Mouse (Mus musculus) neural tube, embryonic 13.5 days (tissue): ENCODE measurements around the gene Gpr142. TPM values are rescaled to one million over a fixed set of nuclear protein-coding genes. Genes with fewer than 3 reads are reported as not detected.

Experiments
- ATAC-seq: fragments of 200-750 bp; cut with Nextera tagmentation; 2 replicates; pipeline ENCODE4 v1.8.0; 2017; ENCODE audit warnings: low read depth, mild to moderate bottlenecking, moderate TSS enrichment, moderate library complexity
- H3K27ac ChIP-seq: fragments of 300-500 bp; sonication (generic); replicated peaks from 2 replicates; pipeline ENCODE4 v1.5.1; 2015; ENCODE audit warnings: moderate library complexity, mild to moderate bottlenecking, inconsistent platforms
- H3K27me3 ChIP-seq: fragments of 300-500 bp; sonication (generic); 2 replicates; pipeline ENCODE4 v1.6.1; 2015; ENCODE audit warnings: mild to moderate bottlenecking, inconsistent platforms
- H3K36me3 ChIP-seq: fragments of 300-500 bp; sonication (generic); 2 replicates; pipeline ENCODE4 v1.6.1; 2015; ENCODE audit warnings: mild to moderate bottlenecking, inconsistent platforms
- H3K4me1 ChIP-seq: fragments of 300-500 bp; sonication (generic); replicated peaks from 2 replicates; pipeline ENCODE4 v1.6.1; 2015; ENCODE audit warnings: inconsistent platforms
- H3K4me2 ChIP-seq: fragments of 300-500 bp; sonication (generic); 2 replicates; pipeline ENCODE4 v1.6.1; 2015; ENCODE audit warnings: inconsistent platforms, mild to moderate bottlenecking, moderate library complexity
- H3K4me3 ChIP-seq: fragments of 300-500 bp; sonication (generic); 2 replicates; pipeline ENCODE4 v1.5.1; 2015; ENCODE audit warnings: mild to moderate bottlenecking, inconsistent platforms
- H3K9ac ChIP-seq: fragments of 300-500 bp; sonication (generic); 2 replicates; pipeline ENCODE4 v1.6.1; 2015; ENCODE audit warnings: moderate library complexity, mild to moderate bottlenecking, inconsistent platforms
- H3K9me3 ChIP-seq: fragments of 300-500 bp; sonication (generic); 2 replicates; pipeline ENCODE4 v1.6.1; 2016; ENCODE audit warnings: inconsistent platforms
- WGBS: fragments of 180-500 bp; shearing (Covaris S2); methylation state at CpG from one replicate; pipeline ENCODE4 v1.1.7; 2015; 5-methylcytosine and 5-hydroxymethylcytosine counted together
- polyA plus RNA-seq: library from polyadenylated mRNA; unstranded; fragments of >200 nt; fragmentation: Nextera tagmentation; extraction: Ambion mirVana; gene quantifications from 2 replicates; pipeline ENCODE4 v1.2.1, GENCODE M21; 2015

The Gpr142 gene
- not detected in 2 replicates for polyA plus RNA-seq

- H3K4me1 ChIP-seq = peaks cover 51% of the 10 kb centered on the region
- H3K4me3 ChIP-seq = no peak within 1 kb of the TSS
- 96% methylated on average over 3 of the region's 3 CpGs for WGBS
- peaks cover under 1% of the 10 kb centered on the region; the same call in 1 of the 2 replicates for H3K27me3 ChIP-seq
- H3K9ac ChIP-seq = no peak within 1 kb of the TSS
- H3K36me3 ChIP-seq = no peaks in the 10 kb centered on the region
- H3K9me3 ChIP-seq = no peaks in the 10 kb centered on the region
- H3K27ac ChIP-seq = no peak within 1 kb of the TSS
- no peak within 1 kb of the TSS for H3K4me2 ChIP-seq
- no peak for ATAC-seq
Measured at GRCm38 (mm10) chr11:114798624-114799023, at the start of gene Gpr142. TSS of gene Gpr142 (plus strand) at chr11:114798924.

GRCm38 (mm10) chr11:114764820-114765818 is 33.6 kb upstream of the Gpr142 start, which contains the start of gene Kif19a:
TSS of gene Kif19a (plus strand) at chr11:114765388.
- H3K4me3 ChIP-seq = peak within 1 kb of the TSS; percentile 41
- peaks cover 17% of the 10 kb centered on the region for H3K4me1 ChIP-seq
- H3K27me3 ChIP-seq = peaks cover 38% of the 10 kb centered on the region
- H3K4me2 ChIP-seq = peak within 1 kb of the TSS; percentile 76
- peak within 1 kb of the TSS; percentile 63 for H3K9ac ChIP-seq
- peak; percentile 45 for ATAC-seq
- 2% methylated on average over 51 of the region's 51 CpGs for WGBS
- no peak within 1 kb of the TSS for H3K27ac ChIP-seq
- no peaks in the 10 kb centered on the region for H3K36me3 ChIP-seq
- no peaks in the 10 kb centered on the region for H3K9me3 ChIP-seq

- Histone ChIP-seq H3K27me3 (peaks cover 22% of the 10 kb centered on the region), H3K9me3 (no peaks in the 10 kb centered on the region), H3K4me2 (no peak overlapping the region), H3K36me3 (no peaks in the 10 kb centered on the region), H3K4me1 (peaks cover 24% of the 10 kb centered on the region), H3K9ac (no peak overlapping the region), H3K4me3 (no peak overlapping the region), H3K27ac (peak overlapping the region; percentile 2)
- ATAC-seq = peak; percentile 64
- WGBS = 48% methylated on average over 6 of the region's 6 CpGs
Measured at GRCm38 (mm10) chr11:114769911-114770310, 28.8 kb upstream of the Gpr142 start.

DNA sequence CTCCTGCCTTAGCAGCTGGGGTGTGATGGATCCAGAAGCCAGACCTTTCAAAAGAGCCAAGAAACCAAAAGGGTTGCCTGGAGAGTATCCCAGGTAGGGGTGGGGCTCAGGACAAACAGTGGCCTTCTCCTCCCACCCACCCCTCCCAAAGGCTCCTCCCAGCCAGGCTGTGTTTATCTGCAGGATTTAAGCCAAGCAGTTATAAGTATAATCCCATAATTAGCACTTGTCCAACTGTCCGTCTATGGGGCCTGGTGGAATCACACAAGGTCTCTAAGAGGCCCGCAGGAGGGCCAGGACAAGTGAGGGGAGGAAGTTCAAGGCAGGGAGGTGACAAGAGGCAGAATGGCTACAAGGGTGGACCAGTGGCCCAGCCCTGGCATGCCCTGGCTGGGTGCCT is 26.8 kb upstream of the Gpr142 start:
- H3K4me1 ChIP-seq = peaks cover 14% of the 10 kb centered on the region
- no peaks in the 10 kb centered on the region for H3K9me3 ChIP-seq
- peaks cover 6% of the 10 kb centered on the region for H3K27me3 ChIP-seq
- ATAC-seq = no peak
- H3K36me3 ChIP-seq = no peaks in the 10 kb centered on the region
- 73% methylated on average over 2 of the region's 2 CpGs for WGBS
- no peak overlapping the region for H3K9ac ChIP-seq
- no peak overlapping the region for H3K4me2 ChIP-seq
- no peak overlapping the region for H3K27ac ChIP-seq
- H3K4me3 ChIP-seq = no peak overlapping the region

- Histone ChIP-seq H3K27ac (no peak overlapping the region), H3K9me3 (no peaks in the 10 kb centered on the region), H3K4me1 (peaks cover 12% of the 10 kb centered on the region), H3K27me3 (peaks cover 15% of the 10 kb centered on the region), H3K36me3 (no peaks in the 10 kb centered on the region), H3K4me3 (no peak overlapping the region), H3K4me2 (no peak overlapping the region), H3K9ac (no peak overlapping the region)
- 48% methylated on average over 9 of the region's 9 CpGs for WGBS
- ATAC-seq = no peak
Measured at GRCm38 (mm10) chr11:114780076-114780475, 18.6 kb upstream of the Gpr142 start.

DNA sequence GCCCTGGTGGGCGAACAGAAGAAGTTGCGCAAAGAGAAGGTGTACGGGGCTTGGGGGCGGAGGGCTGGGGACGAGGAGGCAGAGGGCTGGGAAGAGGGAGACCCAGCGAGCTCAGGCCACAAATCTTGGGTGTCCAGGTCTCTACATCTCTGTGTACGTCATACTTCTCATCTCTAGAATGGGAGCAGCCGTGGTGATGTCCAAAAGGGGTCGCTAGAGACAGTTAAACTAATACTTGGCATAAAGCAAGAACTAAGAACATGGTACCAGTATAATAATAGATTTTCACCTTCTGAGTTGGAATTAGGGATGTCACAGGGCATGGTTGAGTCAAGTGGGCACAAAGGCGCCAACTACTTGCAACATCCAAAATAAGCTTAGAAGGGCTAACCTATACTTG is 12.8 kb upstream of the Gpr142 start:
- Histone ChIP-seq H3K27ac (no peak overlapping the region), H3K4me3 (peak overlapping the region; percentile 31), H3K9ac (peak overlapping the region; percentile 62), H3K4me1 (peaks cover 31% of the 10 kb centered on the region), H3K4me2 (peak overlapping the region; percentile 58), H3K9me3 (no peaks in the 10 kb centered on the region), H3K36me3 (no peaks in the 10 kb centered on the region), H3K27me3 (peaks cover 56% of the 10 kb centered on the region)
- WGBS = 48% methylated on average over 10 of the region's 10 CpGs
- no peak for ATAC-seq

GRCm38 (mm10) chr11:114786326-114786725 is 12.4 kb upstream of the Gpr142 start:
- H3K27me3 ChIP-seq = peaks cover 56% of the 10 kb centered on the region
- peaks cover 34% of the 10 kb centered on the region for H3K4me1 ChIP-seq
- H3K27ac ChIP-seq = no peak overlapping the region; the same call in 1 of the 2 replicates
- no peaks in the 10 kb centered on the region for H3K36me3 ChIP-seq
- 1% methylated on average over 43 of the region's 43 CpGs for WGBS
- peak; percentile 66; the same call in 1 of the 2 replicates for ATAC-seq
- H3K9ac ChIP-seq = peak overlapping the region; percentile 62
- no peaks in the 10 kb centered on the region for H3K9me3 ChIP-seq
- H3K4me3 ChIP-seq = peak overlapping the region; percentile 31
- H3K4me2 ChIP-seq = peak overlapping the region; percentile 58

DNA sequence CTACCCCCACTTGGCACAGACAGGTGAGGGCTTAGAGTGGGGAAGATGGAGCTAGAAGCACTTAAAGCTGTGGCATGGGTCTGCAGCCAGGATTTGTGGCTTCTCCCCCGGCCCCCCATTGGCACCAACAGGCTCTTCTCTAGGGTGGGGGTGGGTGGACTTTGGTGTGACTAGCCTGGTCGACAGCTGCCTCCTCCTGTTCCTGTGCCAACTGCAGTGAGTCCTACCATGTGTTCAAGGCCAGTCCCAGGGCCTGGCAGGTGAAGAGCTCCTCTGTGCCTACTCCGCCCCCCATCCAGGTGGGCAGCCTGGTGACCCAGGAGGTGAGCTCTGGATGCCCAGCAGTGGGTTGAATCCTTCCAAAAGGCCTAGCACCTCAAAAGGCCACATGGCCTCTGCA is 11.1 kb upstream of the Gpr142 start:
- H3K9ac ChIP-seq = no peak overlapping the region
- H3K36me3 ChIP-seq = no peaks in the 10 kb centered on the region
- WGBS = 81% methylated on average over 3 of the region's 3 CpGs
- H3K9me3 ChIP-seq = no peaks in the 10 kb centered on the region
- peaks cover 47% of the 10 kb centered on the region for H3K4me1 ChIP-seq
- H3K27me3 ChIP-seq = peaks cover 67% of the 10 kb centered on the region
- no peak overlapping the region for H3K4me2 ChIP-seq
- no peak overlapping the region for H3K27ac ChIP-seq
- H3K4me3 ChIP-seq = no peak overlapping the region
- ATAC-seq = no peak

DNA sequence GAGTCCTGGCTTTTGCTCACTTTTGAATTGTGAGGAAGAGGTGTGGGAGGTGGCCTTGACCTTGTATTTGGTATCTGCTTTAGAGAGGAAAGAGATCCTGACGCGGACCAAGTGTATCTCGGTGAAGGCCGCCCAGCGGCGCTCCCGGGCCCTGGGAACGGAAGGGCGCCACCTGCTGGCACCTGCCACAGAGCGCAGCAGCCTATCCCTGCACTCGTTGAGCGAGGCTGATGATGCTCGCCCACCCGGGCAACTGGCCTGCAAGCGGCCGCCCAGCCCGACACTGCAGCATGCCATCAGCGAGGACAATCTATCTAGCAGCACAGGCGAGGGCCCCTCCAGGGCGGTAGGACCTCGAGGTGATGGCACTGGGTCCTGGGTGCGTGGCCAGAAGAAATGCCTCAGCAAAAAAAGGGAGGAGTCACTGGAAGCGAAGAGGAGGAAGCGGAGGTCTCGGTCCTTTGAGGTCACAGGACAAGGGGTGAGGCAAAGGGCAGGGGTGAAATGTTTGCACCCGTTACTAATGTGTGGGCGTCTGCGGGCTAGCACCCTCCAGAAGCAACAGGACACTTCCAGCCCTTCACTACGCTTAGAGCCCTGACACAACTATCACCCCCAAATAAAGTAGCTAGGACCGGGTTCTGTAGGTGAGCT is 9.5 kb upstream of the Gpr142 start:
- H3K36me3 ChIP-seq = no peaks in the 10 kb centered on the region
- H3K9me3 ChIP-seq = no peaks in the 10 kb centered on the region
- peak overlapping the region; percentile 20; the same call in 1 of the 2 replicates for H3K4me3 ChIP-seq
- ATAC-seq = peak; percentile 32; the same call in 1 of the 2 replicates
- H3K27me3 ChIP-seq = peaks cover 76% of the 10 kb centered on the region
- WGBS = 10% methylated on average over 30 of the region's 30 CpGs
- H3K4me2 ChIP-seq = peak overlapping the region; percentile 48
- peaks cover 63% of the 10 kb centered on the region for H3K4me1 ChIP-seq
- peak overlapping the region; percentile 57 for H3K9ac ChIP-seq
- H3K27ac ChIP-seq = no peak overlapping the region

DNA sequence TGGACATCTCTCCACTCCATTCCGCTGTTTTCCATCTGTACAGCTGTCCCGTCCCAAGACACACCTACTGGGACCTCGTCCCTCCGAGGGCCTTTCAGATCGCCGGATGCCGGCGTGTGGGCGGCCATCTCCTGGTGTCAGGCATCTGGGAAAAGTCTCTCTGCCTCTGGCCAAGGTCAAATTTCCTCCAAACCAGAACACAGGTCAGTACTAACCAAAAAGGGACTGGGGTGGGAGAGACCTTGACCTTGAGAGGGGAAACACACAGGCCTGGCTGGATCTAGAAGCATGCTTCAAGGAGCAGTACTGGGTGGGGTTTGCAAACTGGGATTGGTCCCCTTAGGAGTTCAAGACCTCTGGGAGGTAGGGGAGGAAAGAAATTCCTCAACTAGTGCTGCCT is 9.0 kb upstream of the Gpr142 start:
- Histone ChIP-seq H3K36me3 (no peaks in the 10 kb centered on the region), H3K27me3 (peaks cover 71% of the 10 kb centered on the region), H3K9me3 (no peaks in the 10 kb centered on the region), H3K4me3 (no peak overlapping the region), H3K4me2 (0 out of 2 replicates have a peak overlapping the region, but pooled peaks have one; percentile 48), H3K27ac (no peak overlapping the region), H3K4me1 (peaks cover 68% of the 10 kb centered on the region), H3K9ac (no peak overlapping the region)
- no peak for ATAC-seq
- 54% methylated on average over 9 of the region's 9 CpGs for WGBS

DNA sequence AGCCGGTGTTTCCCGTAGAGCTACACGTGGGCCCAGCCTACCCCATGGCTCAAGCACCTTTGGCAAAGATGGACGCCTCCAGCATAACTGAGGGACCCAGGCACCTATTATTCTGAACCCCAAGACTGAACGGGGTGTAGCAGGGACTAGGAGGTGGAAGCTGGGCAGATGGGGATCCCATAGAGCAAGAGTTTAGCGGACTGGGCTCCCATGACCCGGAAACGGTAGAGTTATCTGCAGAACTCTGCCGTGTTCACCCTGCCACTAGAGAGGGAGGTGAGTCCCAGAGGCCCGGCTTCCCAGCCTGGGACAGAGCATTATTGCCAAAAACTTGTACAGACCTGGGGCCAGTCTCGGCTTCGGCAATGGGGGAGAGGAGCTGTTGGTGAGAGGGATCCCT is 8.6 kb upstream of the Gpr142 start:
- no peak overlapping the region for H3K9ac ChIP-seq
- H3K4me2 ChIP-seq = no peak overlapping the region
- no peaks in the 10 kb centered on the region for H3K9me3 ChIP-seq
- H3K4me3 ChIP-seq = no peak overlapping the region
- H3K27me3 ChIP-seq = peaks cover 66% of the 10 kb centered on the region
- no peak overlapping the region for H3K27ac ChIP-seq
- no peak for ATAC-seq
- H3K36me3 ChIP-seq = no peaks in the 10 kb centered on the region
- WGBS = 71% methylated on average over 12 of the region's 12 CpGs
- H3K4me1 ChIP-seq = peaks cover 73% of the 10 kb centered on the region

- no peaks in the 10 kb centered on the region for H3K36me3 ChIP-seq
- H3K4me1 ChIP-seq = peaks cover 78% of the 10 kb centered on the region
- no peak for ATAC-seq
- 21% methylated on average over 4 of the region's 4 CpGs for WGBS
- H3K4me3 ChIP-seq = peak overlapping the region; percentile 53; the same call in 1 of the 2 replicates
- no peak overlapping the region for H3K9ac ChIP-seq
- H3K4me2 ChIP-seq = peak overlapping the region; percentile 92
- no peaks in the 10 kb centered on the region for H3K9me3 ChIP-seq
- H3K27ac ChIP-seq = no peak overlapping the region
- peaks cover 60% of the 10 kb centered on the region for H3K27me3 ChIP-seq
Measured at GRCm38 (mm10) chr11:114790841-114791240, 7.9 kb upstream of the Gpr142 start.
